Mouse (Mus musculus) lung, adult 18-20 months (tissue): ENCODE measurements around the gene Slc22a20.

Source experiments
- DNase-seq, 2 experiments: peaks; one replicate each; pipeline ENCODE4 v3.0.0; 2022; ENCODE audit warnings: mixed read lengths in 2 of 2

Gene Slc22a20

GRCm38 (mm10) chr19:5989585-5989984, 3.6 kb upstream of the Slc22a20 start:
- no peak for DNase-seq

DNA sequence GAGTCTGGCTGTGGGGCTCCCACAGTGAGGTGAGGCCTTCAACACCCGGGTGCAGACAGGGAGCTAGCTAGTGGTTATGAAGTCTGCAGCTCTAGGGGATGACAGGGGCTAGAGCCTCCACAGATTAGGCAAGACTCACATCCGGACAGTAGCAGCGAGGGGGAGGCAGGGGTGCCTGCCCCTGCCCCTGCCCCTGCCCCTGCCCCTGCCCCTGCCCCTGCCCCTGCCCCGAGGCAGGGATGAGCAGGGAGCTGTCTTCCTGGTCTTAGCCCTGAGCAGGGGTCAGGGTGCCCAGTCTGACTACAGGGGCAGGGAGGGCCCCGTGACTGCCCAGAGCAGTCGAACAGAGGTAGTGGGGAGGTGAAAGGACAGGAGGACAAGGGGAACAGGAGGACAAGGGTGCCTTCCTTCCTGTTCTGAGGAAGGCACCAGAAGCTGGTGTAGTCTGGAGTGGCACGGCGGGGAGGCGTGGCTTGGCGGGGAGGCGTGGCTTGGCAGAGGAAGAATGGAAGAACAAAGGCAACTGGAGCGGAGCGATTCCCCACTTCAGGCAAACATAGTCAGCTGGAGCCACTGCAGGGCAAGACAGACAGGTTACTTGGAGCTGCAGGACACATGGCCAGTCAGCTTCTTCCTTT, 3.0 kb upstream of the Slc22a20 start:
- peak; percentile 84 to 86 for DNase-seq

GRCm38 (mm10) chr19:5988027-5988814, 2.3 kb upstream of the Slc22a20 start:
- no peak for DNase-seq

DNA sequence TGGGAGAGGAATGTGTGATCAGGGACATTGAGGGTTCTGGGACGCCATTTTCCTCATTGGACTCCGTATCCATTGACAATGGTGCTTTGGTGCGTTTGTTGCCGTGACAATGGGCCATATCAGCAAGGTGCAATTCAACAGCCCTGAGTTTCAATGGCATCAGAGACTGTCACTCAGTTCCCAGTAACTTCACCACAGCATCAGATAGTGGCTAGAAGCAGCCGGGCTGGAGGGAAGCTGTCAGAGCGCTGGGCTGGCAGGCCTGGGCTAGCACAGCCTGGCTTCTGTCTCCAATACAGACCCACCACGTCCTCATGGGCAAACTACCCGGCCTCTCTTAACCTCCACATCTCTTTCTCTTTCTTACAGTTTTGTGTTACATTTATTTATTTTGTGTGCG, 5.5 kb downstream of the Slc22a20 start:
- no peak for DNase-seq

- DNase-seq = no peak
These were observed 8.2 kb downstream of the Slc22a20 start for GRCm38 (mm10) chr19:5977717-5978116.

DNA sequence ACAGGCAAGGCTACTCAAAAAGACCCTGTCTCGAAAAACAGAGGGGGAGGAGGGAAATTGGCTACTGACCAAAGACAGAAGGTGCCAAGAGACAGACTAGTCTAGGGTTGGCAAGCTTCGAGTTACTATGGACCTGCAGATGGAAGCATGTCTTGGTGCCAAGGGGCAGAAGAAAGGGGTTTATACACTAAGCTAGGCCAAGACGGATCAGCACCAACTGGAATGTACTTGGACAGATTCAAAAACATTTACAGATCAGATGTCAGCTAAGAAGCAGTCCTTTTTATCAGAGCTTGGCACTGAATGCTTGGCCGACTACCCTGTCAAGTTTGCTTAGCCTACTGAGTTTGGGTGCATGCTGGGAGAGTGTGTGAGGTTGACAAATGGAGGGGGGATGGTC, 10.3 kb downstream of the Slc22a20 start:
- DNase-seq = no peak

- no peak for DNase-seq
These were observed 10.8 kb downstream of the Slc22a20 start for GRCm38 (mm10) chr19:5975112-5975511.

DNA sequence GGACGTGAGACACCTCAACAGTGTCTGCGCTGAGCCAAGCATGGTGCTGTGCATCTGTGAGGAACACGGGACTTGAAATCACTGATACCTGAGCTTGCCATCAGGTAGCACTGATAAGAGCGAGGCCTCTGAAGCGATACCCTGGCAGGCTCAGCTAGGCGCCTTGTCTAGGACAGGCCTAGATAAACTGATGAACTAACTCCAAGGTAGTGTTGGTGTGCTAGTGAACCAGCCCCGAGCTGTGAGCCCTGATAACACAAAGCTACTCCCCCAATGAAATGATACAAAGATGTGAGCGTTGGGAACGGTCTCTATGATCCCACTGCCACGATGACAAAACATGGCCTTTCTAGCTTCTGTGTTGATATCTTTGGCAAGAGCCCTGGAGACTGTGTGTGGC, 18.3 kb downstream of the Slc22a20 start:
- no peak for DNase-seq

- no peak for DNase-seq
These were observed 19.2 kb downstream of the Slc22a20 start for GRCm38 (mm10) chr19:5966786-5967185.

GRCm38 (mm10) chr19:5965910-5966309, 20.0 kb downstream of the Slc22a20 start:
- DNase-seq = no peak

DNA sequence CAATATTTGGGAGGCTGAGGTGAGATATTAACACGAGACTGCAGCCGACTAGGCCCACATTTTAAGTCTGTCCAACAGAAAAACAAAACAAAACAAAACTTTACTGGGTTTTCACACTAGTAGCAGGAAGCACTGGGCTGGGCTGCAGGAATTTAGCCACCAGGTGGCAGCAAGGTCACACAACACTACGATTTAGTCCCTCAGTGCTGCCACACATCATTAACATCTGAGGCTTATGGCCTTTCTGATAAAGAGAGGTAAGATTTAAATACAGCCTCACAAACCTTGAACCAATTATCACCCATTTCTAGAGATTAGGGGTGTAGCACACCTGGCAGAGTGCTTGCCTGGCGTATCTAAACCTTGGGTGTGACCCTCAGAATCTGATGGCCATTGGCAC, 20.7 kb downstream of the Slc22a20 start:
- peak; percentile 73 for DNase-seq

DNA sequence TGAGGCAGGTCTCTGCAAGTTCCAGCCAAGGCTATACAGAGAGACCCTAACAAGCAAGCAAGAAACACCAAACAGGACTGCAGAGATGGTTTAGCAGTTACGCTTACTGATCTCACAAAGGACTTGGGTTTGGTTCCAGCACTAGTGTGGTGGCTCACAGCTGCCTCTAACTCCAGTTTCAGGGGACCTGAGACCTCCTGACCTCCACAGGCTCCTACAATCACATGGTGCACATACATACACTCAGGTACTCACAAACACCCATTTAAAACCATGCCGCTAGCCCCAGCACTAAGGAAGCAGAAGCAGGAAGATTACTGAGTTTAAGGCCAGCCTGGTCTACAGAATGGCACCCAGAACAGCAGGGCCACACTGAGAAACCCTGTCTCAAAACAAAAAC, 21.1 kb downstream of the Slc22a20 start:
- no peak for DNase-seq

DNA sequence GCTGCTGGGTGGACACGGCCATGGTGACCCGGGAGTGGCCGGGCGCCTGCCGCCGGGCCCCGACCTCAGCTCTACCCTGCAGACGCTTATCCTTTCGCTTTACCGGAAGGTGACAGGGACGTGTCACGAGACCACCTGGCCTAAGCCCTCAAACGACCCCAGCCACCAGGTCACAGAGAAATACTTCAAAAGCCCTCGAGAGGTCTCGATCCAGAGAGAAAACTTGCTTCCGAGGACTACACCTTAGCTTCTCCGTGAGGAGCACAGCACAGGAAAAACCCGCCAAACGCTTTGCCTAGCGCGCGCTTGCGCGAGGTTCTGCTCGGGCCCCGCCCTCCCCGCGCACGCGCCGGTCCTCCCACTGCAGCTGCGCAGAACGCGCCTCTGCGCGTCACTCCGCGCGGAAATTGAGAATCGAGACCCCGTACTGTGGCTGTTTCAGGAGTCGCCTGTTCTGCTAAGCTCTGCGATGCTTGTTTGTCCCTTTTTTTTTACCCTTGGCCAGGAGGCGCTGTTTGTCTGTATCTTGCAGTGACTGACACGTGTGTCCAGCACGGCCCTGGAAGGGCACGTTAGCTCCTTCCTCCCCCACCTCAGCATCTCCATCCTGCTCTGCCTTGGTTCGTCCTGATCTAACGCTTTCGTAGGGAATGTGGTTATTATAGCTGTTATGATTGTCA, 21.9 kb downstream of the Slc22a20 start, which contains the start of gene Pola2:
Pola2 (minus strand) TSS at position 320 of the 680 bp plus-strand sequence.
- peak; percentile 86 for DNase-seq

GRCm38 (mm10) chr19:5962651-5963050, 23.3 kb downstream of the Slc22a20 start:
- no peak for DNase-seq

GRCm38 (mm10) chr19:5957371-5957770, 28.6 kb downstream of the Slc22a20 start:
- DNase-seq = no peak

- peak; percentile 80 to 87 for DNase-seq
These were observed 29.3 kb downstream of the Slc22a20 start for GRCm38 (mm10) chr19:5956685-5957084.

DNA sequence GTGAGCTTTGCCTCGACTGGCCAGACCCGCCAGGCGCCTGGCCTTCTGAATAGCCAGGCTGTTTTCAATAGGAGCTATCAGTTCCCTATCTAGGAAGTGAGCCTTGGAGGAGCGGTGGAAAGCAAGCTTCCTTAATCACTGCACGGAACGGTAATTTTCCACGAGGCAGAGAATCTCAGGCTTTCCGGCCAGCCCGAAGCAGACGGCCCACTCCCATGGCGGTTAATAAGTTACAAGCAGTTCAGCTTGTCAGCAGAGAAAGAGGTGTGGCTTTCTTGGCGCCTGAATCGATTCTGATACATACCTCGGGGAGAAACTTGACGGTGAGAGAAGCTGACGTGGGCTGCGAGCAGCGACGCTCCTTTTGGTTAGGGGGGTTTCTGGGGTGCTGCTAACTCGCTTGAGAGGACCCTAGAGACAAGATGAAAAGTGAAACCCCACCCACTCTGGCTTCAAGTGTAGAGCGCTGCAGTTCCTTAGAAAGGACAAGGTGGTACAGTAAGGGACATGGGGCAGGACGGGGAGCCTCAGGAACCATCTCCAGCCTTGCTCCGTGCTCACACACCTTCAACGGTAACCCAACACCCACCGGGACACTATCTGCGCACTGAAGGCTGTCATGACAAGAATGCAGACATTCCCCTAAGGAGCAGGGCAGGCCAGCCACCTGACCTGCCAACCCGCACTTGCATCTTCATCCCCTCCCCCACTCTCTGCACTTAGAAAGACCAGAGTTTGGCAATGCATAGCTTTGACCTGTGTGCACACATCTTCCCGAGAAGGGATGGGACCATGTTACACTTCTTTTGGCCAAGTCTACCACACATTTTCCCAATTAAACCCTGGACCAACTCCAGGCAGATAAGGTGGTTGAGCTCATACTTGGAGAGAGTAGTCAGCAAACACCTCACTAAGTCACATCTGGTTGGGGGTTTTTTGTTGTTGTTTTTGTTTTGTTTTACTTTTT, 30.0 kb downstream of the Slc22a20 start:
- peak; percentile 60 to 68 for DNase-seq

- no peak for DNase-seq
These were observed 31.0 kb downstream of the Slc22a20 start for GRCm38 (mm10) chr19:5954936-5955335.

DNA sequence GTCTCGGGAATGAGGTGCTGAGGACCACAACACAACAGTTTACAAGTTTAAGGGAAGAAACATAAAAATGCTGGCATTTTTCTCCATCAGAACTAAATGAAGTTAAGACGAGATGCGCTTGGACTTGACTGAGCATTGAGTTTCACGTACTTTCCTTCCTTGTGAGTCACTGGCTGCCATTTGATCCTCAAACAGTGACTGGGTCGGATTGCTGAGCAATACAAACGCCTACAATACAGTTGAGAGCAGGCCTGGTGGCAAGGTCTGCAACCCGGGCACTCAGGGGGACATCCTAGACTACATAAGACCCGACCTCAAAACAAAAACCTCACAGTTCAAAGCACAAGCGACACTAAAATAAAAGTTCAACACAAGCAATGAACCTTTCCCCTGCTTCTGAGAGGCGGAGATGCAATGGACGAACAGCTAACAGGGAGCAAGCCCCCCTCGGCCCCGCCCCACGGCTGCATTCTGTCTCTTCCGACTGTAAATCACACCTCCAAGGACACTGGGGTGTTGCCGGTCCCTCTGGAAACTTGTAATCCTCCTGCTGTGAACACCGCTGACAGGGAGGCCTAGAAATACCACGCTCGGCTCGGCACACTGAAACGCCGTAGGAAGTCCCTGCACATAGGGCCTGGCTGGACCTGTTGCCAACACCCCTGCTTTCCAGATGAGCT, 31.8 kb downstream of the Slc22a20 start:
- no peak for DNase-seq

DNA sequence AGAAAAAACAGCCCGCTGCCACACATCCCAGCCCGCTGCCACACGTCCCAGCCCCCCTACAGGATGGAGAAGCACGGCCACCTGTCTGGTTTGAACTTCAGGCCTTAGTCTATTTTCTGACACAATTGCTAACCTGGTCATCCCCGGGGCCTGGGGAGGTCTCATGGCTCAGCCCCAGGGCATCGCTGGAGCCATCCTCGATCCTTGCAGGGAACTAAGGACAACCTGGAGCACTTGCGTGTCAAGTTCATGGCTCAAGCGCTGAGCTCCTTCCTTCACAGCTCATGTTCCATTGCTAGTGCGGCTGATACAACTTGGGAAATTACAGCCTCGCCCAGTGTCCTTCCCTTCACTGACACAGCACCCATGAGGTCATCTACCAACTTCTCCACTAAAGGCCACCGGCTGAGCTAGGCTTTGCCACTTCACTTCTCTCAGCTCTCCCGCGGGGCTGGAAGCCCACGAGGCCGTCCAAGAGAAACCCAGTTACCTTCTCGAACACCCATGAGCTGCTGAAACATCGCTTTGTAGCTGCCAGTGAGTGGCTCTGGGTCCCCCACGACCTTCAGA, 32.7 kb downstream of the Slc22a20 start:
- DNase-seq = peak in 1 of 2 experiments; percentile 10

- peak; percentile 74 to 85 for DNase-seq
These were observed 33.8 kb downstream of the Slc22a20 start for GRCm38 (mm10) chr19:5952071-5952691.
